ENCODE assay signal across 21 mouse cellular contexts in genomic region chr1:170927378-170927777, GRCm38 (mm10). TPM values are rescaled to one million over a fixed set of nuclear protein-coding genes. Genes with fewer than 3 reads are reported as not detected.
"Had no signal": no experiment of that assay in that cellular context is flagged by ENCODE, and none has a peak within 500 bp of the region (broad histone marks: within the 10 kb centered on the region; RNA-seq: fewer than 3 reads in every experiment).

Gene Fcrla (minus strand): TSS chr1:170927583.

- DNase-seq: kidney, adult 11 months; kidney, adult 9 months; liver; lung, embryonic 14.5 days; lung, postnatal 10 days; thymus, postnatal 25 days had no signal

- H3K9me3 ChIP-seq: limb, embryonic 12.5 days; megakaryocyte, embryonic 14.5 days; midbrain, embryonic 12.5 days; neural tube, embryonic 15.5 days; stomach, embryonic 15.5 days had no signal

- H3K4me3 ChIP-seq: layer of hippocampus, adult 2 months; limb, embryonic 12.5 days; megakaryocyte, embryonic 14.5 days; midbrain, embryonic 12.5 days; myocyte; neural tube, embryonic 15.5 days; stomach, embryonic 15.5 days had no signal

- H3K4me1 ChIP-seq: limb, embryonic 12.5 days; midbrain, embryonic 12.5 days; neural tube, embryonic 15.5 days; stomach, embryonic 15.5 days had no signal

- H3K27ac ChIP-seq: kidney, postnatal 0 days; layer of hippocampus, adult 2 months; limb, embryonic 12.5 days; liver, embryonic 14.5 days; macrophage; midbrain, embryonic 12.5 days; neural tube, embryonic 15.5 days; stomach, embryonic 15.5 days had no signal

- H3K4me2 ChIP-seq: limb, embryonic 12.5 days; lung, embryonic 14.5 days; midbrain, embryonic 12.5 days; neural tube, embryonic 15.5 days; stomach, embryonic 15.5 days had no signal

- H3K27me3 ChIP-seq: midbrain, embryonic 12.5 days; neural tube, embryonic 15.5 days; stomach, embryonic 15.5 days had no signal

- ATAC-seq: inflammation-experienced regulatory T-cells, adult 6 months; midbrain, embryonic 16.5 days had no signal

- H3K9ac ChIP-seq: limb, embryonic 12.5 days; liver, embryonic 14.5 days; lung, embryonic 14.5 days; midbrain, embryonic 12.5 days; neural tube, embryonic 15.5 days; stomach, embryonic 15.5 days had no signal

- H3K36me3 ChIP-seq: limb, embryonic 12.5 days; midbrain, embryonic 12.5 days; neural tube, embryonic 15.5 days; stomach, embryonic 15.5 days had no signal

RNA-seq across cellular contexts. Expression of gene Fcrla, which starts in this region (rescaled TPM):
- total RNA-seq: layer of hippocampus, adult 2 months; layer of hippocampus, postnatal 10 days; left cerebral cortex, postnatal 36 days had no signal
- polyA plus RNA-seq: kidney, postnatal 0 days; limb, embryonic 12.5 days; lung, embryonic 14.5 days; midbrain, embryonic 12.5 days; midbrain, embryonic 16.5 days; myocyte; neural tube, embryonic 11.5 days; neural tube, embryonic 15.5 days had no signal
